In the genomic region with DNA sequence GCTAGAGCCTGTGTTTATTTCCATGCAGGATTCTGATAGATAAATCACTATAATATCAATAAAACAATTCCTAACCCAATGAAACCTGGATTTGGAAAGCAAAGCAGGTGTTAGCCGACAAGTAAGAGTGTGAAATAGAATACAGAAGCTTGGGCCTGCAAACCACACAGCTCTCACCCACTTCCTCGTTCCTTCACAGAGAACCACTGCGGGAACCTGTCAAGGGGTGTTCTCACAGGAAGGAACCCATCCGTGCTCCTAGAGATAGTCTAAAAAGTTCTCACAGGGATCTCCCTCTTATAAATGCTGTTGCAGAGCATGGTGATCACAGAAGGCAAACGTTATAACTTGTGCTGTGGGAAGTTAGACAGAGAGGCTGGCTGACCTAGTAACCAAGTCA, we compare ENCODE assay signal across 31 mouse cellular contexts.
DNase-seq lines count a peak whose midpoint lies in the region; ATAC-seq and TF ChIP-seq lines count a peak whose summit lies in the region.
"Had no signal": no experiment of that assay in that cellular context is flagged by ENCODE, and none has a peak within 500 bp of the region (broad histone marks: within the 10 kb centered on the region; RNA-seq: fewer than 3 reads in every experiment).

No protein-coding gene starts in this region.

- H3K9ac ChIP-seq in CH12.LX (ENCODE audit: insufficient read depth, low read depth) (no peak overlapping the region), MEL (ENCODE audit: control insufficient read depth, low read depth, low read length, poor library complexity, severe bottlenecking) (no peak overlapping the region)
- no peak overlapping the region for H3K9ac ChIP-seq in kidney, embryonic 14.5 days (ENCODE audit: low read depth, low read length)
- H3K9ac ChIP-seq: embryonic facial prominence, embryonic 13.5 days; forebrain, embryonic 12.5 days; forebrain, embryonic 15.5 days; heart, embryonic 13.5 days; hindbrain, embryonic 13.5 days; intestine, embryonic 15.5 days had no signal

- DNase-seq in CH12.LX (ENCODE audit: extremely low read depth) (peak; percentile 16), MEL (ENCODE audit: low read depth, low spot score) (peak; percentile 7)
- DNase-seq in spleen, adult 12 weeks (ENCODE audit: low spot score): no peak
- DNase-seq: adrenal gland, adult 8-10 months; adrenal gland, postnatal 25 days; cerebellum, adult 11 months; cerebellum, adult 2 months; cerebellum, adult 9-11 months; cerebellum, postnatal 25 days; embryo, embryonic 11 days; gastrocnemius, postnatal 10 days; gastrocnemius, postnatal 36 days; heart, adult 2 months; heart, postnatal 14 days; kidney, adult 11 months had no signal

- H3K9me3 ChIP-seq in CH12.LX (replicated peaks; ENCODE audit: low read length) (no peaks in the 10 kb centered on the region), MEL (replicated peaks; ENCODE audit: insufficient read depth, low read length) (no peaks in the 10 kb centered on the region)
- no peaks in the 10 kb centered on the region for H3K9me3 ChIP-seq in kidney, embryonic 14.5 days (ENCODE audit: control insufficient read depth, low read length)
- H3K9me3 ChIP-seq: embryonic facial prominence, embryonic 10.5 days; embryonic facial prominence, embryonic 13.5 days; forebrain, embryonic 12.5 days; forebrain, embryonic 15.5 days; heart, embryonic 10.5 days; heart, embryonic 13.5 days; hindbrain, embryonic 10.5 days; hindbrain, embryonic 13.5 days; intestine, embryonic 15.5 days had no signal

- ATAC-seq in granulocyte monocyte progenitor cell, adult 5-6 weeks (replicated peaks; ENCODE audit: poor library complexity, severe bottlenecking): peak; percentile 76
- ATAC-seq in megakaryocyte progenitor cell, adult 5-6 weeks (replicated peaks; ENCODE audit: poor library complexity): peak; percentile 82
- ATAC-seq in kidney, embryonic 14.5 days (ENCODE audit: low FRiP score, low TSS enrichment): no peak
- ATAC-seq: CD4-positive, CD25-positive, alpha-beta regulatory T cell, adult 4 months; forebrain, embryonic 15.5 days; hindbrain, embryonic 16.5 days; intestine, embryonic 15.5 days; Patski had no signal

- no peak for TF ChIP-seq RAD21 in CH12.LX (IDR thresholded peaks at IDR 0.05; ENCODE audit: low read depth, low read length)
- no peak for TF ChIP-seq RAD21 in MEL (IDR thresholded peaks at IDR 0.05; ENCODE audit: low read depth, low read length)

- TF ChIP-seq POLR2A in CH12.LX (IDR thresholded peaks at IDR 0.05; ENCODE audit: low read depth, low read length) (no peak), MEL (IDR thresholded peaks at IDR 0.05; ENCODE audit: control insufficient read depth in 1 of 2, insufficient read depth in 1 of 2, low read depth in 1 of 2, low read length in 2 of 2, poor library complexity in 1 of 2) (no peak)

- H3K4me3 ChIP-seq in CH12.LX (replicated peaks in 1 of 3; ENCODE audit: low read depth in 2 of 3, low read length in 2 of 3, poor library complexity in 1 of 3): no peak overlapping the region
- no peak overlapping the region for H3K4me3 ChIP-seq in MEL (ENCODE audit: control insufficient read depth in 1 of 2, insufficient read depth in 1 of 2, low read depth in 2 of 2, low read length in 2 of 2)
- H3K4me3 ChIP-seq in kidney, embryonic 14.5 days (ENCODE audit: low read length): no peak overlapping the region
- H3K4me3 ChIP-seq: embryonic facial prominence, embryonic 10.5 days; embryonic facial prominence, embryonic 13.5 days; erythroblast, embryonic 14.5 days; forebrain, embryonic 12.5 days; forebrain, embryonic 15.5 days; heart, adult 2 months; heart, embryonic 10.5 days; heart, embryonic 13.5 days; hindbrain, embryonic 10.5 days; hindbrain, embryonic 13.5 days; intestine, embryonic 15.5 days had no signal

- WGBS in kidney, embryonic 14.5 days: 75% methylated on average over 5 of the region's 5 CpGs

- H3K36me3 ChIP-seq in CH12.LX (replicated peaks in 1 of 2; ENCODE audit: control insufficient read depth in 1 of 2, insufficient read depth in 1 of 2, low read length in 1 of 2) (no peaks in the 10 kb centered on the region), MEL (ENCODE audit: control insufficient read depth in 1 of 2, insufficient read depth in 2 of 2, low read length in 2 of 2) (peaks cover 0 to 6% of the 10 kb centered on the region in 2 experiments; a peak in 2 of 4 replicates)
- no peaks in the 10 kb centered on the region for H3K36me3 ChIP-seq in kidney, embryonic 14.5 days (ENCODE audit: control insufficient read depth, insufficient read depth, low read length)
- H3K36me3 ChIP-seq: embryonic facial prominence, embryonic 10.5 days; embryonic facial prominence, embryonic 13.5 days; forebrain, embryonic 12.5 days; forebrain, embryonic 15.5 days; heart, embryonic 10.5 days; heart, embryonic 13.5 days; hindbrain, embryonic 10.5 days; hindbrain, embryonic 13.5 days; intestine, embryonic 15.5 days had no signal

- no peaks in the 10 kb centered on the region for H3K27me3 ChIP-seq in CH12.LX (replicated peaks)
- H3K27me3 ChIP-seq in MEL (ENCODE audit: control insufficient read depth in 1 of 2, insufficient read depth in 2 of 2, low read length in 2 of 2): no peaks in the 10 kb centered on the region
- H3K27me3 ChIP-seq in kidney, embryonic 14.5 days (ENCODE audit: control insufficient read depth, insufficient read depth, low read length): no peaks in the 10 kb centered on the region
- H3K27me3 ChIP-seq: embryonic facial prominence, embryonic 13.5 days; forebrain, embryonic 12.5 days; forebrain, embryonic 15.5 days; heart, embryonic 13.5 days; hindbrain, embryonic 13.5 days; intestine, embryonic 15.5 days had no signal

- no peak for TF ChIP-seq EP300 in CH12.LX (IDR thresholded peaks at IDR 0.05; ENCODE audit: low read length)
- no peak for TF ChIP-seq EP300 in MEL (IDR thresholded peaks at IDR 0.05; ENCODE audit: low read depth in 1 of 2, low read length in 2 of 2)

- H3K4me1 ChIP-seq in CH12.LX (ENCODE audit: control insufficient read depth in 1 of 2, insufficient read depth in 2 of 2) (peaks cover 5 to 17% of the 10 kb centered on the region in 2 experiments), MEL (ENCODE audit: control insufficient read depth in 1 of 2, insufficient read depth in 2 of 2, low read length in 2 of 2) (peaks cover 3 to 8% of the 10 kb centered on the region in 2 experiments; a peak in 3 of 4 replicates)
- H3K4me1 ChIP-seq in kidney, embryonic 14.5 days (ENCODE audit: control insufficient read depth, insufficient read depth, low read length): no peaks in the 10 kb centered on the region
- H3K4me1 ChIP-seq: embryonic facial prominence, embryonic 13.5 days; forebrain, embryonic 12.5 days; forebrain, embryonic 15.5 days; heart, embryonic 10.5 days; heart, embryonic 13.5 days; hindbrain, embryonic 10.5 days; hindbrain, embryonic 13.5 days; intestine, embryonic 15.5 days had no signal

- H3K79me2 ChIP-seq in CH12.LX (replicated peaks; ENCODE audit: control insufficient read depth, extremely low read depth, insufficient read depth, poor library complexity, severe bottlenecking) (no peaks in the 10 kb centered on the region), MEL (ENCODE audit: control insufficient read depth, insufficient read depth, low read length, poor library complexity) (no peaks in the 10 kb centered on the region)

- H3K27ac ChIP-seq in CH12.LX (ENCODE audit: insufficient read depth, low read depth): no peak overlapping the region
- no peak overlapping the region for H3K27ac ChIP-seq in MEL (ENCODE audit: control insufficient read depth, low read depth, low read length)
- H3K27ac ChIP-seq in kidney, embryonic 14.5 days (ENCODE audit: low read depth, low read length): no peak overlapping the region
- H3K27ac ChIP-seq: embryonic facial prominence, embryonic 10.5 days; embryonic facial prominence, embryonic 13.5 days; forebrain, embryonic 12.5 days; forebrain, embryonic 15.5 days; heart, adult 2 months; heart, embryonic 10.5 days; heart, embryonic 13.5 days; hindbrain, embryonic 10.5 days; hindbrain, embryonic 13.5 days; intestine, embryonic 15.5 days had no signal

- TF ChIP-seq CTCF in CH12.LX (conservative IDR thresholded peaks at IDR 0.05 in 1 of 2, IDR thresholded peaks at IDR 0.05 in 1 of 2; ENCODE audit: low read depth in 2 of 2, low read length in 2 of 2) (no peak), MEL (IDR thresholded peaks at IDR 0.05 in 2 of 3, conservative IDR thresholded peaks at IDR 0.05 in 1 of 3; ENCODE audit: control insufficient read depth in 1 of 3, insufficient read depth in 1 of 3, low read depth in 2 of 3, low read length in 3 of 3, poor library complexity in 1 of 3, severe bottlenecking in 1 of 3) (no peak)

- H3K4me2 ChIP-seq in CH12.LX (ENCODE audit: insufficient read depth, low read depth, poor library complexity, severe bottlenecking): no peak overlapping the region
- no peak overlapping the region for H3K4me2 ChIP-seq in kidney, embryonic 14.5 days (replicated peaks; ENCODE audit: low read depth, low read length)
- H3K4me2 ChIP-seq: embryonic facial prominence, embryonic 13.5 days; forebrain, embryonic 12.5 days; forebrain, embryonic 15.5 days; heart, embryonic 13.5 days; hindbrain, embryonic 13.5 days; intestine, embryonic 15.5 days had no signal

- in situ Hi-C loops in CH12.LX (cut with MboI; ENCODE audit: low pct_ligation_motif_present, low pct_unique_long_range_greater_than_20kb, low sequenced_read_pairs): no loop called here

- dilution Hi-C loops in CH12.LX (cut with MboI; ENCODE audit: extremely low pct_ligation_motif_present, extremely low pct_unique_long_range_greater_than_20kb, low sequenced_read_pairs): no loop called here

TF ChIP-seq in CH12.LX, 34 proteins besides CTCF, POLR2A, EP300 and RAD21 (continues in another document):
- no peak for TF ChIP-seq NRF1 (IDR thresholded peaks at IDR 0.05; ENCODE audit: low read depth, low read length)
- no peak for TF ChIP-seq IRF4 (IDR thresholded peaks at IDR 0.05; ENCODE audit: low read depth, low read length)
- TF ChIP-seq ZNF384 (IDR thresholded peaks at IDR 0.05; ENCODE audit: low read depth, low read length): no peak
- no peak for TF ChIP-seq MXI1 (IDR thresholded peaks at IDR 0.05; ENCODE audit: low read depth, low read length)
- TF ChIP-seq MEF2A (IDR thresholded peaks at IDR 0.05; ENCODE audit: borderline replicate concordance, low read depth, low read length): no peak
- no peak for TF ChIP-seq JUN (IDR thresholded peaks at IDR 0.05; ENCODE audit: insufficient read depth, low read depth, low read length)
- no peak for TF ChIP-seq MAFK (IDR thresholded peaks at IDR 0.05; ENCODE audit: insufficient replicate concordance, low read length)

TF ChIP-seq in MEL, 35 proteins besides CTCF, POLR2A, EP300 and RAD21:
- TF ChIP-seq ELF1 (IDR thresholded peaks at IDR 0.05; ENCODE audit: low read depth, low read length): no peak
